Mouse (Mus musculus): ENCODE measurements around the gene 3110082I17Rik.

The 3110082I17Rik gene

DNA sequence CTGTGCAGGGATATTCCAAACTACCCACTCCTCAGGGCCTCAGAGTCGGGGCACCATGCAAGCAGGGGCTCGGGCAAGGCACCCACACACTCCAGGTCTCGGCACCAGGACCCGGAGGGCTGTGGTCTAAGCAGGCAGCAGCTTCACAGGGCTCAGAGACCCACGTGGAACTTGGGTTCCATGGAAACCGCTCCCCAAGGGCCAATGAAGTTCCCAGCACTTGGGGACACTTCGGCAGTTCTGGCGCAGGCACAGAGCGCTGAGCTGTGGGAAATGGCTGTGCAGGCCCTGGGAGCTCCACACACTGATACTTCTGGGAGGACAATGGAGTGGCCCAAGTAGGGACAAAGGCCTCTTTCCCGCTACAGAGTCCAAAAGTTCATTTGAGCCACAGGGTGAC, 7.3 kb downstream of the 3110082I17Rik start:
- DNase-seq (ENCODE audit: low read depth), result no peak

GRCm38 (mm10) chr5:139449926-139450325, 10.4 kb downstream of the 3110082I17Rik start:
- no peak for DNase-seq (ENCODE audit: low read depth)

- no peak for DNase-seq (ENCODE audit: low read depth)
Measured at GRCm38 (mm10) chr5:139449161-139449791, 11.1 kb downstream of the 3110082I17Rik start.

DNA sequence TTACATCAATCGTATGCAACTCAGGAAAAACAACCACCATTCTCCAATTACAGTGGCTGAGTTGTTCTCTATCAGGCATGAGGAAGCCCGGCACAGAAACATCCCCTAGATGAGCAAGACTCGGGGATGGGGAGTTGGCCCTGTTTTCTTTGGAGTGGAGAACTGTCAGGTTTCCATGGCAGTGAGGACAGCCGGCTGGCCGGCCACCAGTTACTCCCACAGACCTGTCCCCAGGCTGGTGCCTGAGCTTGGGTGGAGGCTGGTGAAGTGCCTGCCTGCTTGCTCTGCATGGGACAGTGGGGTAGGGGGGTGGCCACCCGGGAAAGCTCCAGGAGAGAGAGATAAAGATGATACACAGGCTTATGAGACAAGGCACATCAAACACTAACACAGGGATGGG, 12.3 kb downstream of the 3110082I17Rik start:
- DNase-seq (ENCODE audit: low read depth), result no peak

- DNase-seq (ENCODE audit: low read depth), result peak; percentile 41
Measured at GRCm38 (mm10) chr5:139445258-139445657, 15.1 kb downstream of the 3110082I17Rik start.

DNA sequence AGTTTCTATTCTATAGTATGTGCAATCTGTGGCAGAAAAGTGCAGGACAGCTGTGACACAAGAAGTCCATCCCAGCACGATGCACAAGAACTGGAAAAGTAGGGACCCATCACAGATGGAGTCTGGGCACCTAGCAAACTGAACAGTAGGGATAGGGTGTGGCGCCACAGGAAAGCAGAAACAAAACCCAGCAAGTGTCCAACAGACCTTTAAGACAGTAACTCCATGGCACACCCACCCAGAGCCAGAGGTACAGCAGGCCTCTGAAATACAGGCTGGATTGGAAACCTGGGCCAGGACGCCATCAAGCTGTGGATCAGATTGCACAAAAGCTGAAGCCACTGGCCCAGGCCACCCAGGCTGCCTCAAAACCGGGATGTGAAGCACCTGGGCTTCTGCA, 17.4 kb downstream of the 3110082I17Rik start:
- DNase-seq (ENCODE audit: low read depth), result no peak

- DNase-seq (ENCODE audit: low read depth), result no peak
Measured at GRCm38 (mm10) chr5:139442428-139442827, 17.9 kb downstream of the 3110082I17Rik start.

GRCm38 (mm10) chr5:139441726-139442018, 18.7 kb downstream of the 3110082I17Rik start:
- DNase-seq (ENCODE audit: low read depth), result no peak

DNA sequence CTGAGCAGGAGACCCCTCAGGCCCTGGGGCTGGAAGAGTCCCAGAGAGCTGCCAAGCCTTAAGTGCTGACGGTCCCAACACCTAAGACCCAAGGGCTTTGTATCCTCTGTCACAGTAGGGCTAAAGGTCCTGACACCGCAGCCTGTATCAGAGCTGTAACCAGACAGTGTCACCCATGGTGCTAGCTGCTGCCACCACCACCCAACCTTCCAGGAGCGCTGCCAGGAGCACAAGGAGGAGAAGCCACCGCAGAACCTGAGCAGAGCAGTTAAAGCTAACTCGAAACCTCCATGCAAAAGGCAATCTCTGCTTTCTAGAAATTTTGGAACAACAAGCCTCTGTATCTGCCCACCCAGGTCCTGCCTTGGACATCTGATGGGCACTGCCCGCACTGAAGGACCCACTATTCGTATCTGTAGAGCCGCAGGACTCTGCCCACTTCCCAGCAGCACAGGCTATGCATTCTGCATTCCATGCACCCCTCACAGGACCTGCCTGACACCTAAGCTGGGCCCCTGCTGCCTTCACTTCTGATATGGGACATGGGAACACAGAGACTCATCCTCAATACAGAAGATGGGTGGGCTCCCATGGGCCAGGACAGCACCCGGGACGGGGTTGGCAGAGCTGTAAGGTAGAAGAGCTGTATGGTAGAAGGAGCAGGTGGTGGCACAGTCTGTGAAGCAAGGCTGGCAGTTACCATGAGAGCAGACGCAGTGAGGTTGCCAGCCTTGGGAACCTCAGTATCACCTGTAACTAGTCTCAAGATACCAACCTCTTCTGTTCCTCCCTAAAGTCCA, 19.2 kb downstream of the 3110082I17Rik start:
- no peak for DNase-seq (ENCODE audit: low read depth)

- no peak for DNase-seq (ENCODE audit: low read depth)
Measured at GRCm38 (mm10) chr5:139440451-139440850, 19.9 kb downstream of the 3110082I17Rik start.

DNA sequence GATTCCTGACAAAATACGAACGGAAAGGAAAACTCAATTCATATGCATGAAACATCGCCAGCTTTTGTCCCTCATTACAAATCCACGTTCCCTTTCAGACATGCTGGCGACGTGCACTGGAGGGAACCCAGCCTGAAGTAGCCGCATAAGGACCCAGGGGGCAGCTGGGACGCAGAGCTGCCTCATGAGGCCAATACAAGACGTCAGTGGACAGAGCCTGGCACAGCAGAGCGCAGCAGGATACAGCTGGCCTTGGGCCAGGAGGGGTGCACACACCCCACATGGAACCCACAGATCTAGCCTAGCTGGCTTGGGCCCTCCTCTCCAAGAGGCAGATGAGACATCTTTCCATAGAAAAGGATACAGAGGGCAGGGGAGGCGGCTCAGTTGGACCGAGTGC, 21.9 kb downstream of the 3110082I17Rik start:
- no peak for DNase-seq (ENCODE audit: low read depth)

- no peak for DNase-seq (ENCODE audit: low read depth)
Measured at GRCm38 (mm10) chr5:139437769-139438168, 22.6 kb downstream of the 3110082I17Rik start.

DNA sequence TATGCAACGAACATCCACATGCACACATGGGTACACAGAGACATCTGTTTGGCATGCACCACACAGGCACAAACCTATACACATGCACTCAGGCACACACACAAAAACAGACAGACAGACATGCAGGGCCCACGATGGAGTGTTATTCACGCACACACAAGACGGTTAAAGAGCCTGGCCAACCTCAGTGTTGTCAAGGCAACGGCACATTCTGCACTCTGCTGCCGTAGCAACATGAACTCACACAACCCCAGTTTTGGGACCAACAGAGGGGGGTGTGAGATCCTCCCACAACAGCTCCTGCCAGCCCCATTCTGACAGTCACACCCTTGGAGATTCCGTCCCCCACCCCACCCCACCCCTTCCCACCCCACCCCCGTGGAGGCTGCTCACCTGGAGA, 25.4 kb downstream of the 3110082I17Rik start:
- no peak for DNase-seq (ENCODE audit: low read depth)

DNA sequence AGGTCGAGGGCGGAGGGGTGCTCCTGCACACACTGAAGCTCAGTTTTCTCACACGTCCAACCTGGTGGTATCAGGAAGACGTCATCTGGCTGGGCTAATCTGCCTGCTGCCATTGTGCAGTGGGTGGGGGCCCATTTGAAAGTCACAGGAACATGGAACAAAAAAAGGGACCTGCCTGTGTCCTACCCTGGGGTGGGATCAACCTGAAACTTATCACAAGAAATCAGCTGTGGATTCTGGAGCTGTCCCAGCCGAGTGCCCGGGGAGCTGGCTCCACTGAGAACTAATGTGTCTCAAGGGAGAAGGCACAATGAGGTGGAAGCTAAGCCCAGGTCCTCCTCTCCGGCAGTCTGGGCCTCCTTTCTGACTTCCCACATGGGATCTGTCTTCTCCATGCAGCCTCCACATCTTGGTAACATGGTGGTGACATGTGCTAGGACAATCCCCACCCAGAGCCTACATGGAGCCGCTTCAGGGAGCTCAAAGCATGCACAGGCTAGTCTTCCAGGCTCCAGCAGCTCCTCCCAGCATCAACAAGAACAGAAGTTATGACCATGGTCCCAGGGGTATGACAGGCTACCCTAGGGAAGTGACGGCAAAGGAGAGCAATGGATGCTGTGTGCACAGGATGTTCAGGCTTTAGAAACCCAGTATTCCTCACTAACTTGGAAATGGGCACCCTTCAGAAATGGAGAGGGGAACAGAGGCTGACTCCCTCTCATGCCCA, 26.3 kb downstream of the 3110082I17Rik start:
- no peak for DNase-seq (ENCODE audit: low read depth)

GRCm38 (mm10) chr5:139432747-139433508, 27.4 kb downstream of the 3110082I17Rik start:
- no peak for DNase-seq (ENCODE audit: low read depth)

- DNase-seq (ENCODE audit: low read depth), result no peak
Measured at GRCm38 (mm10) chr5:139432333-139432732, 28.0 kb downstream of the 3110082I17Rik start.

- no peak for DNase-seq (ENCODE audit: low read depth)
Measured at GRCm38 (mm10) chr5:139429818-139430341, 30.4 kb downstream of the 3110082I17Rik start.

DNA sequence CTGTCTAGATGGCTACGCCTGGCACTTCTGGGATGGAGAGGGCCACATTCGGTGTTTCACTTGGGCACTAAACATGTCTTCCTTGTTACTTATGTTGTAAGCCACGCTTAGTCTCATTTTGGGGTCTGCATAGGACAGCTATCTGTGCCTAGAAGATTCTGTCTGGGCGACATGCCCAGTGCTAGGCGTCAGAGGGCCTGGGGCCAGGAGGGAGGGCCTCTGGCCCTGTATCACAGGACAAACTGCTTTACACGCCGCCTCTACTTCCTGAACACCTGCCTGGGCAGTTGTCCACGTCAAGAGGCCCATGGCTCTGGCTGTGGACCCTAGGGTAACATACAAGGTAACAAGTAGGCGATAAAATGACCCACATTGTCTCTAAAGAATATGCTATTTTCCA, 32.3 kb downstream of the 3110082I17Rik start:
- no peak for DNase-seq (ENCODE audit: low read depth)

DNA sequence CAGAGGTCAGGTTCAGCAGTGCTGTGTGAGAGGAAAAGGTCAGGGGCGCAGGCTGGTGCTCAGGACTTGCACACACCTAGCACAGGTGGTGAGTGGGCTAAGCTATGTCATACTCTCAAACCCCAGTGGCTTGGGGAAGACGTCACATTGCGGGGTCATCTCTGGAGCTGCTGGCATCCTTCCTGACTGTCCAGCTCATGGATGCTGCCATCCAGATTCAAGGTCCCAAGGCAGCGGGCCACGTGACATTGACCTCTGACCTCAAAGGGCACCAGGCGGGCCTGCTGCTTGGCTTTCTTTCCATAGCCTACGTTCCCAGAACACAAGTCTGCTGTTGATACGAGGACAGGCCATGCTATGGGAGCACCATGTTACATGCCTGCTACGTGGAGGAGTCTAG, 33.3 kb downstream of the 3110082I17Rik start:
- DNase-seq (ENCODE audit: low read depth), result no peak

- DNase-seq (ENCODE audit: low read depth), result no peak
Measured at GRCm38 (mm10) chr5:139425198-139425597, 35.1 kb downstream of the 3110082I17Rik start.

GRCm38 (mm10) chr5:139423026-139423865, 37.1 kb downstream of the 3110082I17Rik start, which contains the start of gene Gper1:
TSS of gene Gper1 (plus strand) at chr5:139423151.
- peak; percentile 76 for DNase-seq (ENCODE audit: low read depth)

Measured in NIH3T3 (cell line).